Comparison of ENCODE assay signal across 7 mouse cellular contexts in the genomic region with DNA sequence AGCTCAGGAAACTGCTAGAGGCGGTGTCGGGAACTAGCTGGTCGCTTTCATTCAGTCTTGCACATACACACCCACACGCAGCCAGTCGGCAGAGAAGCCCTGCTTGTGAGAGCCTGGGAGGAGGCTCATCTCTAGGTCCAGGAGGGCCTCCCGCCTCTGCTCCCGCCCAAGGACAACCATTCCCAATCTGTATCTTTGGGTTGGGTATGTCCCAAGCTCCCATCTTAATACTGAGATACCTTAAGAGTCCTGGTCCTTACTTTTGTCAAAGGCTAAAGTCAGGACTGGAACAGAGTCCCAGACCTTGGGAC. TPM values are rescaled to one million over a fixed set of nuclear protein-coding genes. Genes with fewer than 3 reads are reported as not detected.
DNase-seq lines count a peak whose midpoint lies in the region; ATAC-seq and TF ChIP-seq lines count a peak whose summit lies in the region.

No protein-coding gene starts in this region.

- ATAC-seq in inflammation-experienced regulatory T-cells, adult 6 months: peak; percentile 39
- ATAC-seq in midbrain, embryonic 12.5 days (ENCODE audit: low FRiP score, low read depth): no peak

- H3K4me2 ChIP-seq in midbrain, embryonic 12.5 days (replicated peaks): peak overlapping the region; percentile 87

- DNase-seq in spleen, adult 2 months (ENCODE audit: low read depth in 1 of 2, low spot score in 2 of 2): no peak
- DNase-seq in spleen, postnatal 10 days (ENCODE audit: low spot score in 2 of 2): no peak
- DNase-seq in embryo, embryonic 9.5 days (ENCODE audit: extremely low spot score): peak; percentile 35
- DNase-seq in thymus, postnatal 4 days: peak; percentile 61
- DNase-seq in cerebellum, postnatal 25 days: no peak

- peak overlapping the region; percentile 62 for H3K9ac ChIP-seq in midbrain, embryonic 12.5 days (replicated peaks)

- no peak overlapping the region for H3K27ac ChIP-seq in spleen, adult 2 months (ENCODE audit: insufficient read depth, low read length)
- no peak overlapping the region for H3K27ac ChIP-seq in midbrain, embryonic 12.5 days (replicated peaks)

- no peak for TF ChIP-seq POLR2A in spleen, adult 2 months (IDR thresholded peaks at IDR 0.05; ENCODE audit: low read depth, low read length)

- H3K36me3 ChIP-seq in spleen, adult 2 months (ENCODE audit: control insufficient read depth, insufficient read depth, low read length): peaks cover 3% of the 10 kb centered on the region
- H3K36me3 ChIP-seq in midbrain, embryonic 12.5 days: no peaks in the 10 kb centered on the region

- 2% methylated on average over 7 of the region's 7 CpGs for WGBS in spleen, adult 2 months
- 2% methylated on average over 7 of the region's 7 CpGs for WGBS in midbrain, embryonic 12.5 days

- H3K4me1 ChIP-seq in spleen, adult 2 months (ENCODE audit: control insufficient read depth, insufficient read depth, insufficient read length): peaks cover 33% of the 10 kb centered on the region
- peaks cover 31% of the 10 kb centered on the region for H3K4me1 ChIP-seq in midbrain, embryonic 12.5 days

- H3K27me3 ChIP-seq in spleen, adult 2 months (ENCODE audit: control insufficient read depth, insufficient read depth, low read length): no peaks in the 10 kb centered on the region
- H3K27me3 ChIP-seq in midbrain, embryonic 12.5 days: peaks cover 30% of the 10 kb centered on the region

- peak overlapping the region; percentile 85 for H3K4me3 ChIP-seq in spleen, adult 2 months (ENCODE audit: extremely low read depth, insufficient read depth, insufficient read length)
- H3K4me3 ChIP-seq in midbrain, embryonic 12.5 days: peak overlapping the region; percentile 58

- no peaks in the 10 kb centered on the region for H3K9me3 ChIP-seq in midbrain, embryonic 12.5 days

- no peak for TF ChIP-seq CTCF in spleen, adult 2 months (IDR thresholded peaks at IDR 0.05; ENCODE audit: extremely low read depth, insufficient read depth, insufficient read length, insufficient replicate concordance)

RNA-seq across cellular contexts. Expression of a gene that starts 0.8 kb away (rescaled TPM):
- polyA plus RNA-seq in spleen, adult 2 months (2012; rRNA removed): 11.3 and 14.7 TPM in 2 replicates
- polyA plus RNA-seq in inflammation-experienced regulatory T-cells, adult 6 months (2017; shearing (Covaris generic)): 1 to 10 TPM; 1.3 to 2.4 (median 1.4) TPM
- 10.7 and 11.8 TPM in 2 replicates for polyA plus RNA-seq in midbrain, embryonic 12.5 days (2016; fragmentation: Nextera tagmentation; extraction: Ambion mirVana)

RNA-seq across cellular contexts. Expression of a gene that starts 0.9 kb away (rescaled TPM):
- polyA plus RNA-seq in spleen, adult 2 months (2012; rRNA removed): 3.4 and 5.0 TPM in 2 replicates
- 1 to 10 TPM in 2 of 3 experiments, under 1 TPM in 1; 0.86 to 1.5 (median 1.0) TPM for polyA plus RNA-seq in inflammation-experienced regulatory T-cells, adult 6 months (2017; shearing (Covaris generic))
- 0.51 TPM in 2 replicates for polyA plus RNA-seq in midbrain, embryonic 12.5 days (2016; fragmentation: Nextera tagmentation; extraction: Ambion mirVana)

RNA-seq across cellular contexts. Expression of a gene that starts 14.1 kb away (rescaled TPM):
- polyA plus RNA-seq in spleen, adult 2 months (2012; rRNA removed): 71.2 and 87.4 TPM in 2 replicates
- 10 to 100 TPM; 35.7 to 40.3 (median 38.6) TPM for polyA plus RNA-seq in inflammation-experienced regulatory T-cells, adult 6 months (2017; shearing (Covaris generic))
- polyA plus RNA-seq in midbrain, embryonic 12.5 days (2016; fragmentation: Nextera tagmentation; extraction: Ambion mirVana): 44.3 and 46.8 TPM in 2 replicates

RNA-seq across cellular contexts. Expression of a gene that starts 30.3 kb away (rescaled TPM):
- 34.3 and 41.2 TPM in 2 replicates for polyA plus RNA-seq in spleen, adult 2 months (2012; rRNA removed)
- polyA plus RNA-seq in inflammation-experienced regulatory T-cells, adult 6 months (2017; shearing (Covaris generic)): 100 to 1,000 TPM; 100 to 149 (median 102) TPM
- 118 and 128 TPM in 2 replicates for polyA plus RNA-seq in midbrain, embryonic 12.5 days (2016; fragmentation: Nextera tagmentation; extraction: Ambion mirVana)

RNA-seq across cellular contexts. Expression of a gene that starts 38.8 kb away (rescaled TPM):
- 2.4 and 2.9 TPM in 2 replicates for polyA plus RNA-seq in spleen, adult 2 months (2012; rRNA removed)
- 10 to 100 TPM; 16.8 to 30.5 (median 21.6) TPM for polyA plus RNA-seq in inflammation-experienced regulatory T-cells, adult 6 months (2017; shearing (Covaris generic))
- 103 and 105 TPM in 2 replicates for polyA plus RNA-seq in midbrain, embryonic 12.5 days (2016; fragmentation: Nextera tagmentation; extraction: Ambion mirVana)

Comparison
In these comparisons a context has a peak if more than half of its experiments do, and no peak if none do; other contexts are left out.
1. DNase-seq: peak in embryo, embryonic 9.5 days (single experiment) and thymus, postnatal 4 days (single experiment); none in spleen, adult 2 months (0 of 2), spleen, postnatal 10 days (0 of 2) and cerebellum, postnatal 25 days (0 of 2).